Mouse (Mus musculus): ENCODE data around the gene Mapt.

Mapt gene

DNA sequence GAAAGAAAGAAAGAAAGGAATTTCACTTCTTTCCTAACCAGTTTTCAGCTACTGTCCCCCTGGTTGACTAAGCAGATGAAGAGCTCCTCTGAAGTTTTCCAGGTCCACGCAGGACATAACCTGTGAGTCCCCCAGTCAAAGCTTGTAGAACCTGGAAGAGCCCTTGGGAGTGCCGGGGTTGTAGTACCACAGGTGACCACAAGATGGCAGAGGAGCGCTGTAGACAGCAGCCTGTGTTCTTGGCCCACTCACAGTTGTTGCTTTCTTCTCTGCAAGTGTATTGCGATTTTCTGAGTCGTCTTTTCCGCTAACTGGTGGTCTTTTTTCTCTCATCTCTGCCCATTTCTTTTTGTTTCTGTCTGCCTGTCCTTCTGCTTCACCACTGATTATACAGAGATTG lies 84.5 kb downstream of the Mapt start:
- peak; percentile 79 to 90 for DNase-seq (ENCODE audit: low spot score in 2 of 2)

DNA sequence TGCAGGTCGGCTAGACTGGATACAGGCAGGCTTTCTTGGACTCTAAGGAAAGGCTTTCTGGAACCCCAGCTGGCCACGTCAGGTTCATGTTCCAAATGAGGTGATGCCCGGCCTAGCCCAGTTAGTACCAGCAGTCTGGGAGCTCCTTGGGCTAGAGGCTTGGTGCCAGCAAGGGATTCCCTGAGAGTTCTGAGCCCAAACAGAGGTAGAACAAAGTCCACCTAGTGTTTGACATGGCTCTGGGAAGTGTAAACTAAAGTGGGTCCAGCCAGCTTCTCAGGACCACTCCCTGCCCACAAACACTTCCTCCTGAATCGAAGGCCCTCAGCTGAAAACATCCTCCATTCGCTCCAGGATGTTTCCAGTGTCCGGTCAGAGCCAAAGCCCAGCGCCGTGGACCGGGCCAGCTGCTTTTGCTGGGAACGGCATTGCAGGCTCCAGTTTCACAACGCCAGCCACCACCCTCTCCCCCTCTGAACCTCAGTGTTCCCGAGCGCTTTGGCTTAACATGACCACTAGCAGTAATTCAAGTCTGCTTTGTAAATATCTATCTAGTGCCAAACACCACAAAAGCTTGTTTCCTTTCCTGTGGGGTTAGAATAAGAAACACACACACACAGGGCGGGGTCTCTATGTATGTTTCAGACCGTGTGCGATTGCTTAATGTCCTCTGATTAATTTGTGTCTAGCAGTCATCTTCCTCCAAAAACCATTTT lies 85.7 kb downstream of the Mapt start:
- DNase-seq (ENCODE audit: low spot score in 2 of 2) = no peak

DNA sequence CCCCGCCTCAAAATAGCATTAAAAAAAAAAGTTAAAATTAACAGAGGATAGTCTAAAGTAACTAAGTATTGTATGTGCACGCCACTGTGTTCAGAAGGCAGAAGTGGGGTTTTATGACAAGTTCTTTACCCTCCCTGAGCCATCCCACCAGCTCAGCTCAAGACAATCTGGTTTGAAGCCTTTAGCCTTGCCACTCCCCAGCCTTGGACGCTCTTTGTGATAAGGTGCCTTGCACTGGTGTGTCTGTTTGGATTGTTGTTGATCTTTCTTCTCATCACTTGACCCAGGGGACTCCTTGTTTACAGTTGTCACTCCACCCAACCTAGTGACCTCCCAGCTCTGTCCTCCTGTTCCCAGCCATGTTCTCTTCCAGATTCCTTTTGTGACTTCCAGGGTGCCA lies 86.4 kb downstream of the Mapt start:
- DNase-seq (ENCODE audit: low spot score in 2 of 2) = no peak

DNA sequence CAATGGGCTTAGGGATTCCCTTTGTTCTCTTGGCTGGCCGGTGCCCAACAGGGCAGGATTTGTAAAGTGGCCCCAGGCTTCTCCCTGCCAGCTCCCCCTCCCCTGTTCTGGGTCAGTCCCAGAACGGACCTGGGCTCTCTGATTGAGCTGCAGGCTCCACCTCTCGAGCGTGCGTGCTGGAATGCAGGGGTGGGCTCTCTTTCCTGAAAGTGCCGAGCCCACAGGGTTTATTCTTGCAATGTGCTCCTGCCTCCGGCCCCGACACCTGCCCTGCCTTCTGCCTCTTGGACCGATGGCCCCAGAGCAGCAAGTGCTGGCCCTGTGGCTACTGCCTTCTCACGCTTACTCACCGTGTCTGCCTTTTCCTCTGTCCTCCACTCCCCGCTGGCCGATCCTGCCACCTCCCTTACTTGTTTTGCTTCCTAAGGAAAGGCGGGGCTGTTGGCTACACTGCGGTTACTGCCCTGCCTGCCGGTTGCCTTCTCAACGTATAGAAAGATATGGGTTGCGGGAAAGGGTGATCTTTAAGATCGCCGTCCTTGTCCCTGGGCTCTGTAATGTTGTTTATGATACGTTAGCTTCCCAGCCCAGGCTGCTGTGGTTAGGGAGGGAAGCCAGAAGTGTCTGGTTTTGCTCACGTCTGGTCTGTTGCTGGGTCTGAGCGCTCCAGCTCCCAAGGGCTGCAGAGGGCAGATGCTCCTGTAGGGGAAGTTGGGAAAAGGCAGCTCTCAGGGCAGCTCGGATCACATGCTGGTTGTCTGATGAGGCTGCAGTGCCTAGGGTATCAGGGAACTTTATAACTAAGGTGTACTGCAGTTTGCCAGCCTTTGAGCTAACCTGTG lies 88.0 kb downstream of the Mapt start:
- DNase-seq (ENCODE audit: low spot score in 2 of 2) = no peak

DNA sequence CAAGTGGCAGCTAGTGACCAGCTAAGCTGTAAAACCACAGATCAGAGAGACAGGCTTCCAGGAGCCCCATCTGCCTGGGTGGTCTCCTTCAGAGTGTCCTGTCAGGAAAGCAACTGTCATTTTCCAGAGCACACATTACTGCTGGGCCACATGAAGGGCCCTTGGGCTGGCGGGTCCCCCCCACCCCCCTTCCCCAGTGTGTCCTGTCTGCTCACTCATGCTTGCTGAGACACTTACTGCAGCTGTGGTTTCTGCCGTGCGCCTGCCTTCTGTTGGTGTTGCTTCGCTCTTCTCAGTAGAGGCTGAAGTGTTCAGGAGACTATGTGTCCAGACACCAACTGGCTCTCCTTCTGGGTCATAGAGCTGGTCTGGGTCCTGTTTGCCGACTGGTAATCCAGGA lies 89.3 kb downstream of the Mapt start:
- DNase-seq (ENCODE audit: low spot score in 2 of 2) = no peak

DNA sequence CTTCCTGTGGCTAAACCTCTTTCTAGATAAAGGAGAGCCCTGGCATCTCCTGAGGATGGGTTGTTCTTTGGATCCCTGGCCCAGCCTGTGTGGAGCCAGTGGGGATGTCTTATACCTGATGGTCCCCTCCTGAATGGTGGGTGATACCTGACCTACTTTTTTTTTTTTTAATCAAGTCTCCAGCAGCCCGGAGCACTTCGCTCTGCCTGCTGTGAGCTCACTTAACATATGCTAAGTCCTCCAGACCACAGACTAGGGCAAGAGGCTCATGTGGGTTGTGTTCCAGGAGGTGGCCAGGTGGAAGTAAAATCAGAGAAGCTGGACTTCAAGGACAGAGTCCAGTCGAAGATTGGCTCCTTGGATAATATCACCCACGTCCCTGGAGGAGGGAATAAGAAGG lies 91.0 kb downstream of the Mapt start:
- no peak for DNase-seq (ENCODE audit: low spot score in 2 of 2)

DNA sequence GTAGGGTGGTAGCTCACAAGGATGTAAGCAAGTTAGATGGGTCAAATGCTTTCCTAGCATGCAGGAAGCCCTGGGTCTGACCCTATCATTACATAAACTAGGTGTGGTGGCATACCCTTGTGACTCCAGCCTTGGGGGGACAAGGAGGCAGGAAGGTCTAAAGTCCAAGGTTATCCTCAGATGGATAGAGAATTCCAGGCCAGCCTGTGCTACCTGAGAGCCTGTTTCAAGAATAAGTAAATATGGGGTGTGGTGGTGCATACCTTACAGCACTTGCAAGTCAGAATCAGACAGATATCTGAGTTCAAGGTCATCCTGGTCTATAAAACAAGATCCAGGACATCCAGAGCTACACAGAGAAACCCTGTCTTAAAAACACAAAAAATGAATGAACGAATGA lies 96.3 kb downstream of the Mapt start:
- DNase-seq (ENCODE audit: low spot score in 2 of 2) = no peak

DNA sequence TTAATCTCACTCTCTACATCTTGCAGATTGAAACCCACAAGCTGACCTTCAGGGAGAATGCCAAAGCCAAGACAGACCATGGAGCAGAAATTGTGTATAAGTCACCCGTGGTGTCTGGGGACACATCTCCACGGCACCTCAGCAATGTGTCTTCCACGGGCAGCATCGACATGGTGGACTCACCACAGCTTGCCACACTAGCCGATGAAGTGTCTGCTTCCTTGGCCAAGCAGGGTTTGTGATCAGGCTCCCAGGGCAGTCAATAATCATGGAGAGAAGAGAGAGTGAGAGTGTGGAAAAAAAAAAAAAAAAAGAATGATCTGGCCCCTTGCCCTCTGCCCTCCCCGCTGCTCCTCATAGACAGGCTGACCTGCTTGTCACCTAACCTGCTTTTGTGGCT lies 96.8 kb downstream of the Mapt start:
- DNase-seq (ENCODE audit: low spot score in 2 of 2) = no peak

DNA sequence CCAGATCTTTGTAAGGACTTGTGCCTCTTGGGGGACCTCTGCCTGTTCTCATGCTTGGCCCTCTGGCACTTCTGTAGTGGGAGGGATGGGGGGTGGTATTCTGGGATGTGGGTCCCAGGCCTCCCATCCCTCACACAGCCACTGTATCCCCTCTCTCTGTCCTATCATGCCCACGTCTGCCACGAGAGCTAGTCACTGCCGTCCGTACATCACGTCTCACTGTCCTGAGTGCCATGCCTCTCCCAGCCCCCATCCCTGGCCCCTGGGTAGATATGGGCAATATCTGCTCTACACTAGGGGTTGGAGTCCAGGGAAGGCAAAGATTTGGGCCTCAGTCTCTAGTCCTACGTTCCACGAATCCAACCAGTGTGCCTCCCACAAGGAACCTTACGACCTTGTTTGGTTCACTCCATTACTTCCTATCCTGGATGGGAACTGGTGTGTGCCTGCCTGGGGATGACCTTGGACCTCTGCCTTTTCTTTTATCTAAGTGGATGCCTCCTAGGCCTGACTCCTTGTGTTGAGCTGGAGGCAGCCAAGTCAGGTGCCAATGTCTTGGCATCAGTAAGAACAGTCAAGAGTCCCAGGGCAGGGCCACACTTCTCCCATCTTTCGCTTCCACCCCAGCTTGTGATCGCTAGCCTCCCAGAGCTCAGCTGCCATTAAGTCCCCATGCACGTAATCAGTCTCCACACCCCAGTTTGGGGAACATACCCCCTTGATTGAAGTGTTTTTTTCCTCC lies 98.2 kb downstream of the Mapt start:
- DNase-seq (ENCODE audit: low spot score in 2 of 2) = no peak

DNA sequence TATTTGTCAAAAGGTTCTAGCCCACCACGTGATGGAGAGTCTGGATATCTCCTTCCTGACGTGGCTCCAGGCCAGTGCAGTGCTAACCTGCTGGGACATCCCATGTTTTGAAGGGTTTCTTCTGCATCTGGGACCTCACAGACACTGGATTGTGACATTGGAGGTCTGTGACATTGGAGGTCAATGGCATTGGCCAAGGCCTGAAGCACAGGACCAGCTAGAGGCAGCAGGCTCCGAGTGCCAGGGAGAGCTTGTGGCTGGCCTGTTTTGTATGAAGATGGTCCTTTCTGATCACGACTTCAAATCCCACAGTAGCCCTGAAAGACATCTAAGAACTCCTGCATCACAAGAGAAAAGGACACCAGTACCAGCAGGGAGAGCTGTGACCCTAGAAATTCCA lies 99.0 kb downstream of the Mapt start:
- no peak for DNase-seq (ENCODE audit: low spot score in 2 of 2)

DNA sequence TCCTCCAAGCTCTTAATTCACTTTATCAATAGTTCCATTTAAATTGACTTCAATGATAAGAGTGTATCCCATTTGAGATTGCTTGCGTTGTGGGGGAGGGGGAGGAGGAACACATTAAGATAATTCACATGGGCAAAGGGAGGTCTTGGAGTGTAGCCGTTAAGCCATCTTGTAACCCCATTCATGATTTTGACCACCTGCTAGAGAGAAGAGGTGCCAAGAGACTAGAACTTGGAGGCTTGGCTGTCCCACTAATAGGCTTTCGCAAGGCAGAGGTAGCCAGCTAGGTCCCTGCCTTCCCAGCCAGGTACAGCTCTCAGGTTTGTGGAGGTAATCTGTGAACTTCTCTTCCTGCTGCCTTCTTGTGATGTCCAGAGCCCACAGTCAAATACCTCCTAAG lies 100.0 kb downstream of the Mapt start:
- no peak for DNase-seq (ENCODE audit: low spot score in 2 of 2)

DNA sequence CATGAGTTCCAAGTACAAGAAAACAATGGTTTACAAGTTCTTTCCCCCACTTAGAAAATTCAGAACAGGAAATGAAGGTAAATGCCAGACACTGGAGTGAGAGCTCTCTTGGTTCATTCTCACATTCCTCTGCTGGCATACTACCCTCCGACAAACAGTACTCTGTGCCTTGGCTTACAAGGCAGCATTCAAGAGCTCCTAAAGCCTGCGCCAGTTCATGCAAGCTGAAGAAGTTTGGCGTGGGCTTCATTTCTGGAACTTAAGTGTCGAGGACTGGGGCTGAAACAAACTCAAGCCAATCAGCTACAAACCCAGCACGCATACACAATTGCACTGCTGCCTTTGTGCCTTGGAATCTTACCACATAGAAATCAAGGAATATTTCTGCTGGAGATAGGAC lies 100.9 kb downstream of the Mapt start:
- no peak for DNase-seq (ENCODE audit: low spot score in 2 of 2)

DNA sequence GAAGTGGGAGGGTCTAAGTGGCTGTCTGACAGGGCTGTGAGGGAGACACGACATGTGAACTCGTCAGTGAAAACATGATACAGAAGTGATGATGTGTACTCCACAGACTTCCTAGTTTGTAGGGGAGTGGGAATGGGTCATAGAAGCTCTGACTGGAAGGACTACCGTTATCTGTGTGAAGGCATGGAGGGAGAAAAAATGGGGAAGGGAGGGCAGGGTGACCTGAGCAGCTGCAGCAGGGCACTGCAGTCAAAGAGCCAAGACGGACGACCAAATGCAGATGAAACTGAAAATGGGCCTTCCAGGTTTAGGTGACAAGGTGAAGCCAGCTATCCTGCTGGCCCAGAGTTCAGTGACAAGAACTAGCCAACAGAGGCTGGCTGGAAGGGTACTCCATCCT lies 102.9 kb downstream of the Mapt start:
- DNase-seq (ENCODE audit: low spot score in 2 of 2) = no peak

DNA sequence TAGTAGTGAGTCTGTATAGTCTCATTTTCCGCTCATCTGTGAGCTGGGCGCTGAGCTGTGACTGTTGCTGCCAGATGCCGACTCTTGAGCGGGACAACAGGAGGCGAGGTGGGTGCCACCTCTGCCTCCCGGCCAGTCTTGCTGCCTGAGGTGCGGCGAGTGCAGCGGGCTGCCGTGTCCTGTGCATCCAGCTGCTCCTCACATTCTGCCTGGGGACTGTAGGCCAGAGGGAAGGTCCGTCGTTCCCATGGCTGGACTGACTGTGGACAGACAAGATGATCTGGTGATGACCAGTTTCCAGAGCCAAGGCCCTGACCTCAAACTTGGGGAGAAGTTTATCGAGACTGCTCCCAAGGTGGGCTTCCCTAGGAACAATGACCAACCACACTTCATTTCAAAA lies 103.8 kb downstream of the Mapt start:
- no peak for DNase-seq (ENCODE audit: low spot score in 2 of 2)

DNA sequence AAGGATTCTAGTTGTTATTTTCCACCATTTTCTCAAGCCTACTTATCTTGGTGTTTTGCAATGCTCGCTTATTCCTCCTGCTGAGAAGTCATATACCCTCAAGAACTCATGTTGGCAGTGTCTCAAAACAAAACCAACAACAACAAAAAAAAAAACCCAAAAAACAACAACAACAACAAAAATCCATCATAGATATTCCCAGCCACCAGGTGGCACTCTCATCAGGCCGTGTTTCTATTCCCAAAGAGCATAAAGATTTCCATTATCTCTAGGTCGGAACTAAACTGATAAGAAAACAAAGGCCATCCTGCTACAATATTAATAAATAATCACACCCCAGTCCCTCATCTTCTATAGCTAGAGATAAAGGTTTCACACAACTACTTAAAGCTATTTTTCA lies 115.7 kb downstream of the Mapt start:
- DNase-seq (ENCODE audit: low spot score in 2 of 2) = no peak

DNA sequence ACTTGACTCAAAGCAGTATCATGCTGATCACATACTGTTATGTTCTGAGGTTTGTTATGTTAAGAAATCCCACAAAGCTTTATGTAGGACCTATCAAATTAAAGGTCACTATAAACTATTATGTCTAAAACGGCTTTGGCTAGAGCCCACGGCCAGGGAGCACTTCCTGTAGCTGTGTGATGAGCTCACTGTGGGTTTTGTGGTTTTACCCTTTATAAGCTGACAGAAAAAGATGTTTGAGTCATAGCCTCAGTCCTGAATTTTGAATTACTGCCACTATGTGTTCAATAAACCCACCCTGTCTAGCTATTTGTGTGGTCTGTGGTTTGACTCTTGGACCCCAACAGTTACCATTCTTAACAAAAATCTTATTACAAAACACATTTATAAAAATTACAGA lies 130.6 kb downstream of the Mapt start:
- DNase-seq (ENCODE audit: low spot score in 2 of 2) = no peak

DNA sequence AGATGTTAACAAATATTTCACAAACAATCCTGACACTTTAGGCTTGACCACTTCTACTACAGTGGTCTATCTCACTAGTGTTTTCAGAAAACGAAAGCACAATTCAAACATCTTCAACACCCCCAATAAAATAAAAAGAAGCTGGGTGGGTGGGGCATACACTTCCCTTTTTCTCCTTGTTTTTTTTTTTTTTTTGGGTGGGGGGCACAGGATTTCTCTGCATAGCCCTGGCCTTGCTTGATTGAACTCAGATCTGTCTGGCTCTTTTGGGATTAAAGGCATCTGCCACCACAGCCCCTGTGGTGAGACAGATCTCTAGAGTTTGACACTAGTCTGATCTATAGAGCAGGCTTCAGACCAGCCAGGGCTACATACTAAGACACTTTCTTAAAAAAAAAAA lies 131.5 kb downstream of the Mapt start:
- DNase-seq (ENCODE audit: low spot score in 2 of 2) = no peak

DNA sequence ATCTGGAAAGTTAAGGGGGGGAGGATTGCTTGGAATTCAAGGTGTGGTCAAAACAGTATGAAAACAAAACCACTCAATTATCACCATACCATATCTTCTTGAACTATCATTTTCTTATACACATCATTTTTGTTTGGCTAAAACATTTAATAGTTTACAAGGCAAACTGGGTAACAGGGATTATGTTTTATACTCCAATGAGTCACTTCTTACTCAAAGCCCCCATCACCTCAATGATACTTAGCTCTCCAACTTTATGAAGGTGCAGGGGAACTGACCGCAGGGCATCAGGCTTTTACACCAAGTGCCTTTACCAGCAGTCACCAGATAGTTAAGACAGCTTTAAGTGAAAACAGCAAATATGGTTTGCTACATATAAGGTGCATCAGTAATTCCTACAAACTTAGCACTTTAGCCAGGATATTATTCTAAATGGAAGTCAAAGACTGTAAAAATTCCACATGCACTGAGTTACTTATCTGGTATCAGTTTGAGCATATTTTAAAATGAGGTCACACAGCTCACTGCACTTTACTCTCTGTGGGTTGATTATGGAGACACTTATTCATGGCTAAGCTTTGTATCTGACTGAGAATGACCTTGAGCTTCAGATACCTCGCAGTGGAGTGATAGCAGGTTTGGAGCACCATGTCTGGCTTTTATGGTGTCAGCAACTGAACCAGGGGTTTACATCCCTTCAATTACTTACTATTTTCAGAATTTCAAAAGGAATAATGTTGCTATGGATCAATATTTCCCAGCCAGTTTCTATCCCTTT lies 132.8 kb downstream of the Mapt start:
- DNase-seq (ENCODE audit: low spot score in 2 of 2) = no peak

DNA sequence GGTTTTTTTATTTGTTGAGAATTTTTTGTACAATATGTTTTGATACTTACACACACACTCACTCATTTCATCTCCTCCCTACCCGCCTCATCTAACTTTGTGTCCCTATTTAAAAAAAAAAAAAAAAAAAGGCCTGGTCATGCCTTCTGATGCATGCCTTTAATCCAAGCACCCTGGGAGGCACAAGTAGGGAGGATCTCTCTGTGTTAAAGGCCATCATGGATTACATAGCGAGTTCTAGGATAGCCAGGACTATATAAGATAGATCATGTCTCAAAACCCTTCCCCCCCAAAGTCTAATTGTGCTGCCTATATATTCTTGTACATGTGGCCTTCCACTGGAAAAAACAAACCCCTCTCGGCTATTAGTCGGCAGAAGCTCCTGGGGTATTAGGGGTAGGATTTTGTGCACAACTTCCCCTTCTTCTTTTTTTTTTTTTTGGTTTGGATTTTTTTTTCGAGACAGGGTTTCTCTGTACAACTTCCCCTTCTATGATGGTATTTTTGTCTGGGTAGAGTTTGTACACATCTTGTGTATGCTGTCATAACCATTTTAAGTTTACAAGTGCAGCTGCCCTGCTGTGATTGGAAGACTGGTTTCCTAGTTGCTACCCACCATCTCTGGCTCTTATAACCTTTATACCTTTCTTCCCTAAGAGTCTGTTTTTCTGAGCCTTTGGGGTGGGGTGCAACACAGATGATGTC lies 136.4 kb downstream of the Mapt start:
- DNase-seq (ENCODE audit: low spot score in 2 of 2) = no peak

DNA sequence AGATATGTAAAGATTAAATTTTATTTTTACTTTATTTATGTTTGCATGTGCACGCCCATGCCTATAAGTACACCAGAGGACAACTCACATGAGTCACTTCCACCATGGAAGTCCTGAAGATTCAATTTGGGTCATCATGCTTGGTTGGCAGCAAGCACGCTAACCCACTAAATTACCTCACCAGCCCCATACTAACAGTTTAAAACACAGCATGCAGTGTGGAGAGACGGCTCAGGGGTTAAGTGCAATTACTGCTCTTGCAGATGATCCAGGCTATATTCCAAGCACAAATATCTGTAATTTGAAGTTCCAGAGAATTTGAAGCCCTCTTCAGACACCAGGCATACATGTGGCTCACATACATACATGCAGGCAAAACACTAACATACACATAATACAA lies 145.1 kb downstream of the Mapt start:
- DNase-seq (ENCODE audit: low spot score in 2 of 2) = no peak

DNA sequence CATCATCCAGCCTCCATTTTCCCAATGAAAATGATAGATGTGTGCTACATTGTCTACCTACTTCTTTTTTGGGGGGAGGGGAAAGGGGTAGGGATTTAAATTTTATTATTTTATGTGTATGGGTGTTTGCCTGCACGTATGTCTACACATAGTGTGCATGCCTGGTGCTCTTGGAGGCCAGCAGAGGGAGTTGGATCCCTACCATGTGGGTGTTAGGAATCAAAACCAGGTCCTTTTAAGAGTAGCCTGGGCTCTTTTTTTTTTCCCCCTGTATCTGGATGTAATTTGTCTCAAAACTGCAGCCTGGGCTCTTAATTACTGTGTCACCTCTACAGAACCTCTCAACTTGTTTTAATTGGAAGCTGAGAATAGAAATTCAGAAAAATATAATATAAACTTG lies 148.4 kb downstream of the Mapt start:
- no peak for DNase-seq (ENCODE audit: low spot score in 2 of 2)
